Mouse (Mus musculus) liver (tissue): ENCODE data around the gene Olfr1131.
"Not testable (repeated sequence)": the region's sequence is repeated elsewhere in the genome, so short reads cannot be mapped to it uniquely, and the experiment has no call there.

Experiments used
- DNase-seq: peaks from one replicate; pipeline ENCODE4 v3.0.0-alpha.2; 2020; ENCODE audit warnings: mixed read lengths

Olfr1131 gene

GRCm38 (mm10) chr2:87626804-87627203 lies at the start of gene Olfr1131:
Gene Olfr1131 (plus strand): TSS chr2:87627104.
- DNase-seq: no peak

- DNase-seq: not testable (repeated sequence)
Observed at GRCm38 (mm10) chr2:87605912-87606311, 21.0 kb upstream of the Olfr1131 start, which contains the start of gene Olfr1130. Gene Olfr1130 (plus strand): TSS chr2:87606212.

GRCm38 (mm10) chr2:87637435-87637834 lies 10.5 kb downstream of the Olfr1131 start, which contains the start of gene Olfr1132:
Gene Olfr1132 (minus strand): TSS chr2:87637535.
- no peak for DNase-seq

- no peak for DNase-seq
Observed at GRCm38 (mm10) chr2:87642441-87642840, 15.5 kb downstream of the Olfr1131 start.

- DNase-seq: no peak
Observed at GRCm38 (mm10) chr2:87647274-87647673, 20.4 kb downstream of the Olfr1131 start, which contains the start of gene Olfr1133. Gene Olfr1133 (minus strand): TSS chr2:87647374.

- DNase-seq: no peak
Observed at GRCm38 (mm10) chr2:87658360-87658759, 31.5 kb downstream of the Olfr1131 start, which contains the start of gene Olfr1134. Gene Olfr1134 (minus strand): TSS chr2:87658460.

- no peak for DNase-seq
Observed at GRCm38 (mm10) chr2:87673564-87673963, 46.7 kb downstream of the Olfr1131 start, which contains the start of gene Olfr1135. Gene Olfr1135 (minus strand): TSS chr2:87673664.
